Mouse (Mus musculus): Measurements from ENCODE around the gene Tdg.

Gene Tdg

DNA sequence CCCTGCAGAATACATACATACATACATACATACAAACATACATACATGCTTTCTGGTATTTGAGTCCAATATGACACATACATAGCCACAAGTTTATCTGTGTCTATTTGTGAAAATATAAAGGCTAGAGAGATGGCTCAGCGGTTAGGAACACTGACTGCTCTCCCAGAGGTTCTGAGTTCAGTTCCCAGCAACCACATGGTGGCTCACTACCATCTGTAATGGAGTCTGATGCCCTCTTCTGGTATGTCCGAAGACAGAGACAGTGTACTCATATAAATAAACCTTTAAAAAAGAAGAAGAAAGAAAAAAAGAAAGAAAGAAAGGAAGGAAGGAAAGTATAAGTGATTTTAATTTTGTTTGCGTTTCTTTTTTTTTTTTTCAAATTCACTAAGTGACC is 36.3 kb downstream of the Tdg start:
- no peak for DNase-seq

DNA sequence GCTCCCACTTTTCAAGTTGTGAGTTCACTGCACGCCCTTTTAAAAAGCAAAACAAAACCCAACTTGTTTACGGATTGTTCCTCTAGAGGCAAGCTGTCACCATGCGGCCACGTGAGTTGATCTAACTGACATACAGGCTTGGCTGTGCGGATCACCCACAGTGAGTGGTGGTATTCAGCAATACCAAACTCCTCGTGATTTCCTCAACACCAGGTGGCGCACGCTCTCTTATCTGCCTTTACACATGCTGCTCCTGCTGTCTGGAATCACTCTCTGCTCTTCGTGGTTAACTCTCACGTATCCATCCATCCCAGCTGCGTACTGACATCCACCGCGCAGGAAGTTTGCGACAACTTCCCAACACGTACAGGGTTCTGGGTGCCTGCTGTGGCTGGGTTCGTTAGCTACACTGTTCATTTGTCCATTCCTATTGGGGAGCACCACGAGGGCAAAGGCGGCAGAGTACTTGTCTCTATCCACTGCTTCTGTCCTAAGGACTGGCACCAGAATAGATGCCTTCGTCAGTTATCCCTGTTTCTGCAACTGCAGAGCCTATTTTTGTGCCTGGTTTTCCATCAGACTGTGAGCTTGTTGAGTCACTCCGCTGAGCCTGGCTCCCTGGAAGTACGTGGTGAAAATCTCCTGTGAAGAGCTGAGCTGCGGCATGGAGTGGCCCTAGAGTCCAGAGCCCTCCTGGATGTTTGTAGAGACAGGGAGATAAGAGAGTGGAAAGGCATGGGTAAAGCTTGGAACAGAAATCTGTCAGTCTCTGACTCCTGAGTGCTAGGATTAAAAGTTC is 37.0 kb downstream of the Tdg start:
- DNase-seq: peak; percentile 87

DNA sequence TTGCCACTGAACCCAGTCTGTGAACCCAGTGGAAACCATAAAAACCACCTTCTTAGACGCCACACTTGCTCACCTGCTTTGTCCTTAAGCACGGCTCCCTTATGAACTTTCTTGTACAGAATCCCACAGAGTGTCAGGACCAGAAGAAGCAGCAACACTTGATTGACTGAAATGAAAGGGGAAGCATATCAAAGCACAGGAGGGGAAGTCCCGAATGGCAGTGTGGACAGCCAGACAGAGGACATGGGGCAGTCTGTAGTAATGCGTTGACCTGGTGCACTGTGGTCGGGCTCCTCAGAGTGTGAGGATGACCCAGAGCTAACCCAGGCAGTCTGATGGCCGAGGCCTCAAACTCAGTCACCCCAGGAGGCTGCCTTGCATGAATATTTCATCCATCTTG is 40.6 kb downstream of the Tdg start:
- no peak for DNase-seq

DNA sequence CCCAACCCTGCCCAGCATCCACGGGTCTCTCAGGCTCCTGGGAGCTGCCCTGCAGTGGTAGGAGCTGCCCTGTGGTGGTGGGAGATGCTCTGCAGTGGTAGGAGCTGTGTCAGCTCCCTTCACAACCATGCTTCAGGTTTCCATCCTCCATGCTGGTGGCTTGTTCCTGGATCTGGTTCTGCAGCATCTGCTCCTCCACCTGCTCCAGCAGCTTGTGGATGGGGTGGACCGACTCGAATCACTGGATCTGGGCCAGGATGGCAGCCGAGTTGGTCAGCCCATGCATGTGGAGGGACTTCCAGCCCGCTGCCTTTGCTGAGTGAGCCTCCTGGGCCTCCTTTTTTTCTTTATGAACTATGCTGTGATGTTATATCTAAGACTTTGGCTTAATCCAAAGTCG is 47.3 kb downstream of the Tdg start:
- no peak for DNase-seq

DNA sequence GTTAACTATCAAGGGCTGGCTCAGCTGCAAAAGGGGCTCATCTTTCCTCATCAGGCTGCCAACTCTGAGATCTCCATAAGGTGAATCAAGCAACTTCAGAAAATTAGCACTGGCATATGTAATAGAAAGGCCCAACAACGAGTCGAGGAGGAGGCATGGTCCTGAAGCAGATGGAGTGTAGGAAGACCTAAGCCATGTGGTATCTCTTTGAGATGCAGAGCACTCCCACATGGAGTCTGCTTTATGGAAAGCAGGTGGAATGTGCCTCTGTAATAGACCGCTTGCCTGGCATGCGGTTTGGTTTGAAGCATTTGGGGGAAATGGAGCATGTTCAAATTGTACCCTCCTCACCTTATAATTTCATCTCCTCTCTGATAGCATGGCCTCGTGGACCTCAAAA is 51.1 kb downstream of the Tdg start:
- no peak for DNase-seq

DNA sequence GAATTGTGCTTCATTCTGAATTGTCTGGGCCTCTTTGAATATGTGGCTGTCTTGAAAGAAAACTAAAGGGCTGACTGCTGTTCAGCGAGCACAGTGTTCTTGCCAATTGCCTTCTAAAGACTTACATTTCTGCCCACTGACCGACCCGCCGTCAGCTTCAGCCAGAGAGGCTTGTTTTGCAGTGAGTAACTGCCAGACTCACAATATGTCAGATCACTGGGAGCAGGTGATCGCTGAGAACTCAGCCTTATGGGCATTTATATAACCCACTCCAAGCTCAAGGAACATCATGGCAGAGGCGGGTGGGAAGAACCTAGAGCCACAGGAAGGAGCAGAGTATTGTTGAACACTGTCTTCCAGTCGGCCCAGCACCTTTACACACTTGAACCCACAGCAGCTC is 52.0 kb downstream of the Tdg start:
- no peak for DNase-seq

DNA sequence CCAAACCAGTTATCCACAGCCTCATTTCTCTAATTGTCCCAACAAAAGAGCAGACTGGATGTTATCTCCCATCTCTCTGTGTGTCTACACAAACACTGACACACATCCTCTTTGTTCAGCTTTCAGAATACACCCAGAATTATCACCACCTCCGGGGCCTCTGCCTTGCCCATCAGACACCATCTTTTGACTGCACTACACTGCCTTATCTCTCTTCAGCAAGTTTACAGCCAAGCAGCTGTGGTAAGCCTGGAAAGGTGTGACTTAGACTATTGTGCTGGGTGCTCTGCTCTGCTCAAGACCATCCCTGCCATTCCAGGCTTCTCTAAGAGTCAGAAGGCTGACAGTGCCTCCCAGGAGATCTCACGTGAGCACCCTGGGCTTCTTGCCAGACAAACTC is 55.8 kb downstream of the Tdg start:
- no peak for DNase-seq

DNA sequence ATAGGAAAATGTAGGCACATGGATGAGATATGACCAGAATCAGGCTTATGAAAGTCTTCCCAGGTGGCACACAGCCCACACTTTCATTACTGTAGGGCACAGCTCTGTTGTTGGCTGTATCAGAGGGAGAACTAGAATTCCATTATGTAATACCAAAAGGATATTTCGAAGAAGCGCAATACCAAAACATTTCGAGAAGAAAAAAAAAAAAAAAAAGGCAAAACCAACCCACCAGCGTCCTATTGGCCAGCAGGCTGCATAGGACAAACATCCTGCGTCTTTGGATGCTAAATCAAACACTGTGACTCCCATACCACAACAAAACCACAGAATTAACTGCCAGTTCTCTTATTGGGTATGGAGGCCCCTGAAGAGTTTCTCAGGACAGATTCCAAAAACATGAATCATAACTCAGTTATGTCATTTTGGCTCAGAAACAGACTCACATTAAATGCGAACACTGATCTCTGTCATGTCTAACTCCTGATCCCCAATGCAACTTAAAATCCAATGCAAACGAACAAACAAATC is 60.1 kb downstream of the Tdg start:
- no peak for DNase-seq

DNA sequence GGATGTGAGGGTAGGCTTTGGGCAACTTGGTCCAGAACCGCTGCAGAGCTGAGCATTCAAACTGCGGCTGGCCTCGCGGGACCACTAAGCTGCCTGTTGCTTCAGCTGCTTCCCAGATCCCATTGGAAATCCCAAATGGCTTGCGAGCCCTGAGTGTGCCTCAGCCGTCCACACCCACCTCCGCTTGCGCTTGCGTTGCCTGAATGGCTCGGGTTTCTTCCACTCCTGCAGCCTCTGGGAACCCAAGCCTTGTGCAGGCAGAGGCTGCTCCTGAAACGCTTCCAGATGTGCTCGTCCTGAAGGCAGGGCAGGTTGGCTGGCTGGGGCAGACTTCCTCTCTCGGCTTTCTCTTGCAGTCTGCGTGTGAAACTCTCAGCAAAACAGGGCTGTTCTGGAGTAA is 60.9 kb downstream of the Tdg start, which contains the start of gene Glt8d2:
Glt8d2 (minus strand) TSS at position 157 of the 400 bp plus-strand sequence.
- peak; percentile 49 for DNase-seq

DNA sequence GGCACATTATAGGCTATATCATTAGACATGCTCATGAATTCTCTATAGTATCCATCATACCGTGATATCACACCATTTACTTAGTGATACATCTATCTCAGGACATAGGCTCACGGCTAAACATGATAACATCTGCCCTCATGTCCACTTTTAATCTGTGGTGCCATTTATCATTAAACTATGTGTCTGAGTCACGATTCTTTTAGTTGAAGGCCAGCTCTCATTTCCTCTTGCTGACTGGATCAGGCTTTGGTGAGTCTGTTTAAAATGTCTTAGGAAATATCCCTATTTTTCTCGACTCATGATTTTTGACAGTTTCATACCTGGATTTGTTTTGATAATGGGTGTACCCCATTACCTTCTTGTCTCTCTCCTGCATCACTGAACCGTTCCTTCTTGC is 66.3 kb downstream of the Tdg start, which contains the start of gene Hcfc2:
Hcfc2 (plus strand) TSS at position 205 of the 400 bp plus-strand sequence.
- no peak for DNase-seq

DNA sequence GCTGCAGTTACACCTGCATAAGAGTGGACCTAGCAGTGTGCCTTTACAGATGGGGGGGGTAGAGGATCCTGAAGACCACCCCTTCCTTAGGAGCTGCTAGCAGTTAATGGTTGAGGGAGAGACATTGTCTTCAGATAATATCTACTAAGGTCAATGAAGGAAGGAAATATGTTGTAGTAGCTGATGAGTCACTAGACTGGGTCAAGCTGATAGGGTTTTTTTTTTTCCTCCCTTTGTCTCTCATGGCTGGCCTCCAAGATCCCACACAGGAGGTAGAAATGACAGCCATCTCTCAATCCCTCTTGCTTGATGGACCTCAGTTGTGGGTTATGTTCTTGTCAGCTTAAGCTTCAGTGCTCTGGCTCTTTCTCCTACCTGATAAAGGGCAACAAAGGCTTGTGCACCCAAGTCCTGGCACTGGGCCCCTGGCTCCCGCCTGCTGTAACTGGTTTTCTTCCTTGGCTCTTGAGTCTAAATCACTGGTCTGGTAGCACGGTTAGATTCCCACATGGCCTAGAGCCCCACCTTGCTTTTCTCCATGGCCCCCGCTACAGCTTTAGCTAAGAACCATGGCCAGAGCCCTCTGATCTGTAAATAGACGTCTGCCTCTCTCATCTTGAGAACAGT is 66.9 kb downstream of the Tdg start:
- DNase-seq: no peak

DNA sequence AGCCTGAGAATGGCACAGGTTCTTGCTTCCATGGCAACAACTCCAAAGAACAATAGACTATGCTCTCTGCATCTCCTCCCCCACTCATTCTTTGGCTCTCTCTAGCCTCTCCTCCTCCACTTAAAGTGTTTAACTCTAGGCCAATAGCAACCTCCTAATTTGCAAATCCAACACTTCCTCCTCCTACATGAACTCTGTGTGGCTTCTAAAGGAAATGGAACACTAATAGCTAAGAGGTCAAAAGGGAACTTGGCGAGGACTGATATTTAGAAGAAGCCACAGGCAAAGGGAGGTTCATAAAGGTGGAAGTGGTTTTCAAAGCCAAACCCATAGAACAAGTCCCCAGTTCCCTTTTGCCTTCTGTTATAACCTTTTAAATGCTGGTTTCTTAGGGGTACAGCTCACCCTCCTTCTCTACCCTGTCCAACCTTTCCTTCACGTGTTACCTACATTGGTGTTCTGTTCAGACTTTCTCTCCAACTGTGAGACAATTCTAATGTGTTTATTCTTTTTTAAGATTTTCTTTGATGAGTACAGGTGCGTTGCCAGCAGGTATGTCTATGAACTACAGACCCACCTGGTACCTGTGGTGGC is 67.8 kb downstream of the Tdg start:
- no peak for DNase-seq

DNA sequence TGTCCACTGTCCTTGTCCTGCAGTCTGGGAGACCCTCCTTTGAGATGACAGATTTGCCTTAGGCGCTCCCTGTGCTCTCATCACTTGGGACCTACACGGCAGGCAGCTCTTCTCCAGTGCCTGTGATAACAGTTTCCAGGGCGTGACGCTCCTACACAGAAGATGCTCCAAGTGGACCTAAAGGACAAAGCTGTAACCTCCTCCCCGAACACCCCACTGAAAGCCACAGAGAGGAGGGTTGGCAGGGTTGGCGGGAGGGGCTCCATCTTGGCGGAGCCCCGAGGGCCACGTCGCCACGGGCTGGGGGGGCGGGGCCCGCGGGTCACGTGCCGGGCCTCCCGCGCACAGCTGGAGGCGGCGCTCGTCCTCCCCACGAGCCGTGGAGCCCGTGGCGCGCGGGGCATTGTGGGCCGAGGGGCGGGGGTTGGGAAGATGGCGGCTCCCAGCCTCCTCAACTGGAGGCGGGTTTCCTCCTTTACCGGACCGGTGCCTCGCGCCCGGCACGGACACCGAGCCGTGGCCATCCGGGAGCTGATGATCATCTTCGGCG is 69.2 kb downstream of the Tdg start:
- DNase-seq: peak; percentile 92

DNA sequence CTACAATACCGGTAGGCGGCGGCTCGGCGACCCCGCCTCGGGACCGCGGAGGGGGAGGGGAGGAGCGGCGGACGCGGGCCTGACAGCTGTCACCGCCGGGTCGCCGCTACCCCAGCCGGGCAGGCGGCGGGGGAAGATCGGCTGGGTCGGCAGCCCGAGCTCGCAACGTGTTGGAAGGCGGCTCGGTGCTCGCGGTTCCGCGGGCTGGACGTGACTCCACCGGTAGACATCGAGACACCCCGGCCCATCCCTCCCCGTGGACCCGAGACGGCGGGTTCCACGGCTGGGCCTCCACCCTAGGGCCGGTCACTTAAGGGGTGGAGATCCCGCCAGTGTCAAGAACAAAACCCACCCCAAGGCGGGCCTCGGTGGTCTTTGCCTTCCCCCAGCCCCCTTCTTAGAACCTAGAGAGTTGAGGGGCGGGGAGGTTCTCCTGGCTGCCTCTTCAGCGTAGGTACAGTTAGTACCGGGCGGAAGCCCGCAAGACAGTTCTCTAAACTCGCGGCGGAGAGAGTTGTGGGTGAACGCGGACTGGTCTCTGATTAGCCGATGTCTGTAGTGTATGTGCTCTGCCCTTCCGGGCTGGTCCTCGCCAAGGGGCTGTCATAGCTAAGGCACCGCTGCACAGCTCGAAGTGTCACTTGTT is 69.8 kb downstream of the Tdg start:
- DNase-seq: peak; percentile 27
